Mouse (Mus musculus): ENCODE measurements at regions not wholly inside any gene's neighbourhood (a gene's known extent, or its start where the extent isn't known, plus 50 kb on each side); places are given as distances from the start of the nearest gene placed in this dataset.

GRCm38 (mm10) chr15:55962093-55962492 lies 1515.3 kb downstream of the Slc22a22 start:
- no peak for DNase-seq (ENCODE audit: low spot score in 2 of 2)

Data from urinary bladder, adult 18-20 months (tissue).